Mouse (Mus musculus): ENCODE measurements around the gene Prrt3. TPM values are rescaled to one million over a fixed set of nuclear protein-coding genes. Genes with fewer than 3 reads are reported as not detected.
A peak's percentile ranks its signal among the peaks of the same experiment; 100 is the strongest.

Prrt3 gene
- polyA plus RNA-seq, 1 experiment, result not detected

GRCm38 (mm10) chr6:113492101-113492864 is 9.4 kb downstream of the Prrt3 start:
- H3K4me1 ChIP-seq (ENCODE audit: control insufficient read depth, insufficient read depth, low read length), result peaks cover 4% of the 10 kb centered on the region
- no peak for TF ChIP-seq POLR2A (IDR thresholded peaks at IDR 0.05; ENCODE audit: low read depth, low read length)
- no peak overlapping the region for H3K4me3 ChIP-seq (ENCODE audit: insufficient read depth, low read length)
- no peak overlapping the region for H3K27ac ChIP-seq (ENCODE audit: insufficient read depth, low read length)

- Histone ChIP-seq H3K27ac (ENCODE audit: insufficient read depth, low read length) (no peak overlapping the region), H3K4me1 (ENCODE audit: control insufficient read depth, insufficient read depth, low read length) (peaks cover 11% of the 10 kb centered on the region), H3K4me3 (ENCODE audit: insufficient read depth, low read length) (no peak overlapping the region)
- TF ChIP-seq POLR2A (IDR thresholded peaks at IDR 0.05; ENCODE audit: low read depth, low read length) (no peak), CTCF (IDR thresholded peaks at IDR 0.05; ENCODE audit: borderline replicate concordance, insufficient read depth, low read length) (no peak)
Measured at GRCm38 (mm10) chr6:113489410-113489809, 12.3 kb downstream of the Prrt3 start.

GRCm38 (mm10) chr6:113487125-113487576 is 14.6 kb downstream of the Prrt3 start:
- H3K4me1 ChIP-seq (ENCODE audit: control insufficient read depth, insufficient read depth, low read length), result peaks cover 11% of the 10 kb centered on the region
- no peak overlapping the region for H3K4me3 ChIP-seq (ENCODE audit: insufficient read depth, low read length)
- H3K27ac ChIP-seq (ENCODE audit: insufficient read depth, low read length), result peak overlapping the region; percentile 84
- TF ChIP-seq CTCF (IDR thresholded peaks at IDR 0.05; ENCODE audit: borderline replicate concordance, insufficient read depth, low read length), result no peak
- no peak for TF ChIP-seq POLR2A (IDR thresholded peaks at IDR 0.05; ENCODE audit: low read depth, low read length)

GRCm38 (mm10) chr6:113483729-113484128 is 18.0 kb downstream of the Prrt3 start:
- Histone ChIP-seq H3K4me1 (ENCODE audit: control insufficient read depth, insufficient read depth, low read length) (peaks cover 18% of the 10 kb centered on the region), H3K27ac (ENCODE audit: insufficient read depth, low read length) (peak overlapping the region; percentile 70), H3K4me3 (ENCODE audit: insufficient read depth, low read length) (peak overlapping the region; percentile 71)
- TF ChIP-seq POLR2A (IDR thresholded peaks at IDR 0.05; ENCODE audit: low read depth, low read length) (no peak), CTCF (IDR thresholded peaks at IDR 0.05; ENCODE audit: borderline replicate concordance, insufficient read depth, low read length) (no peak)

- peak within 1 kb of the TSS; percentile 70 for H3K27ac ChIP-seq (ENCODE audit: insufficient read depth, low read length)
- 0 out of 2 replicates have a peak, but pooled peaks have one; percentile 36 for TF ChIP-seq POLR2A (IDR thresholded peaks at IDR 0.05; ENCODE audit: low read depth, low read length)
- no peak for TF ChIP-seq CTCF (IDR thresholded peaks at IDR 0.05; ENCODE audit: borderline replicate concordance, insufficient read depth, low read length)
- peak within 1 kb of the TSS; percentile 71 for H3K4me3 ChIP-seq (ENCODE audit: insufficient read depth, low read length)
- peaks cover 18% of the 10 kb centered on the region for H3K4me1 ChIP-seq (ENCODE audit: control insufficient read depth, insufficient read depth, low read length)
Measured at GRCm38 (mm10) chr6:113483100-113483615, 18.6 kb downstream of the Prrt3 start, which contains the start of gene Creld1. Creld1 (plus strand) TSS chr6:113483297.

GRCm38 (mm10) chr6:113482477-113483099 is 19.1 kb downstream of the Prrt3 start:
- peaks cover 16% of the 10 kb centered on the region for H3K4me1 ChIP-seq (ENCODE audit: control insufficient read depth, insufficient read depth, low read length)
- H3K4me3 ChIP-seq (ENCODE audit: insufficient read depth, low read length), result peak overlapping the region; percentile 43
- TF ChIP-seq CTCF (IDR thresholded peaks at IDR 0.05; ENCODE audit: borderline replicate concordance, insufficient read depth, low read length) (0 out of 2 replicates have a peak, but pooled peaks have one; percentile 7), POLR2A (IDR thresholded peaks at IDR 0.05; ENCODE audit: low read depth, low read length) (no peak)
- H3K27ac ChIP-seq (ENCODE audit: insufficient read depth, low read length), result no peak overlapping the region

GRCm38 (mm10) chr6:113480555-113481373 is 21.0 kb downstream of the Prrt3 start:
- H3K27ac ChIP-seq (ENCODE audit: insufficient read depth, low read length), result peak overlapping the region; percentile 65; the same call in 1 of the 2 replicates
- H3K4me1 ChIP-seq (ENCODE audit: control insufficient read depth, insufficient read depth, low read length), result peaks cover 6% of the 10 kb centered on the region
- TF ChIP-seq CTCF (IDR thresholded peaks at IDR 0.05; ENCODE audit: borderline replicate concordance, insufficient read depth, low read length) (no peak), POLR2A (IDR thresholded peaks at IDR 0.05; ENCODE audit: low read depth, low read length) (no peak)
- H3K4me3 ChIP-seq (ENCODE audit: insufficient read depth, low read length), result no peak overlapping the region

GRCm38 (mm10) chr6:113478906-113479305 is 22.8 kb downstream of the Prrt3 start:
- Histone ChIP-seq H3K27ac (ENCODE audit: insufficient read depth, low read length) (no peak overlapping the region), H3K4me3 (ENCODE audit: insufficient read depth, low read length) (no peak overlapping the region), H3K4me1 (ENCODE audit: control insufficient read depth, insufficient read depth, low read length) (peaks cover 6% of the 10 kb centered on the region)
- TF ChIP-seq CTCF (IDR thresholded peaks at IDR 0.05; ENCODE audit: borderline replicate concordance, insufficient read depth, low read length), result no peak
- no peak for TF ChIP-seq POLR2A (IDR thresholded peaks at IDR 0.05; ENCODE audit: low read depth, low read length)

- no peak overlapping the region for H3K27ac ChIP-seq (ENCODE audit: insufficient read depth, low read length)
- H3K4me1 ChIP-seq (ENCODE audit: control insufficient read depth, insufficient read depth, low read length), result peaks cover 6% of the 10 kb centered on the region
- TF ChIP-seq CTCF (IDR thresholded peaks at IDR 0.05; ENCODE audit: borderline replicate concordance, insufficient read depth, low read length) (no peak), POLR2A (IDR thresholded peaks at IDR 0.05; ENCODE audit: low read depth, low read length) (no peak)
- no peak overlapping the region for H3K4me3 ChIP-seq (ENCODE audit: insufficient read depth, low read length)
Measured at GRCm38 (mm10) chr6:113477353-113477752, 24.4 kb downstream of the Prrt3 start.
